Mouse (Mus musculus) urinary bladder, postnatal 4 days (tissue): ENCODE measurements around the gene Galc.

Experiments
- DNase-seq, 2 experiments: peaks; one replicate each; pipeline ENCODE4 v3.0.0; 2021 to 2022; ENCODE audit warnings: low spot score in 2 of 2

The Galc gene

DNA sequence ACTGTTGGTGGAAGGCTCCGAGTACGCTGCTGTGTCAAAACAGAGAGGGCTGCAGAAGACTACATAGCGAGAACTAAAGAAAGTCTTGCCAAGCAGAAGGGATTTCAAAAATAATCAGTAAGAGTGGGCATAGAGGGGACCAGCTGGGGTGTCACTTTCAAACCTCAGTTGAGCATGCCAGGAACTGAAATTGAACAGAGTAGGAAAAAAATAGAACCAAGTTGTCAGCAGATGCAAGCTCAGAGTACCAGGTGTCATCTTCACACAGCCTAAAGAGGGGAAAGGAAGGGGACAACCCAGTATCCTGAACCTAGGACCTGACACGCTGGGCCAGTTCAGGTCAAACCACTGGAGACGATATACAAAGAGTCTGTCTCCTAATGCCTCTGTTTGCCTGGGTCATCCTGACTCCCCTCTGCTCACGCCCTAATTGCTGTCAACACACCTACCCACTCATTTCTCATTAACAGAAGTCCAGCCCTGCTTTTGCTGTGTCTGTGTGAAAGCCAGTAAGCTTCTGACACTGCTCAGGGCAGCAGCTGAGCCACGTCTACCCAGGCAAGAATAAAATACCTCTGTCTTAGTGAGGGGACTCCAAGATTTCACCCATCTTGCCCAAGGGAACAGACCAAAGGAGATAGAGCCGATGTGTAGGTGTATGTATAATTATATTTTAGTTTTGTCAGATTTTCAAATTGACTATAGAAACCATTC, 71.9 kb downstream of the Galc start:
- no peak for DNase-seq

DNA sequence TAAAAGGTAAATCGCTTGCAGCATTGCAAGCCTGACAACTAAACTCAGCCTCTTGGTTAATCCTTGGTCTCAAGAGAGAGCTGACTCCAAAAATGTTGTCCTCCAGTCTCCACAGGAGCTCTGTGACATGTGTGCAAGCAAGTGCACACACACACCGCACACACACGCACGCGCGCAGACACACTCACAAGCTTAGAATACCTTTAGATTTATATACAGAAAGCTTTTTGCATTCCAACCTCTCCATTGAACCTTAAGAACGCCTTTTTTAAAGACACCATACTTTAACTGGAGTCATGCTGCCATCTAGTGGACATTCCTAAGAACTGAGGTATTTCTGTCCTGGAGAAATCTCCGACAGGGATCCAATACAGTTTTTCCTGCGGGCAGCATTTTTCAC, 77.5 kb downstream of the Galc start:
- DNase-seq, result no peak

DNA sequence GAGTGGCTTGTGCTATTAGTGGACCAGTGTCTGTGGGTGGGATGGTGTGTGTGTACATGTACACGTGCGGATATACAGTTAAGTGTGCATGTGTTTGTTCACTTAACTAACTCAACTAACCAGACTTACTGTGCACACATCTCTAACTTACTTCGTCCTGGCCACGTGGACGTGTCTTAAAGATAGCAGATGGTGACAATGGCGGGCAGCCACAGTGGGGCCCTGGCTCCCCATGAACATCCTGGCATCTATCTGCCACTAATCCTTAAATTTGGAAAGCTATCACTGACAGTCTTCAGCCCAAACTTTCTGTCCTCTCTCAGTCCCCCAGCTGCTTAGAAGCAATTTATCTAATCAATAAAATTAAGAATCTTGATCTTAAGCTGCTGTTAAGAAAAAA, 78.5 kb downstream of the Galc start:
- no peak for DNase-seq

DNA sequence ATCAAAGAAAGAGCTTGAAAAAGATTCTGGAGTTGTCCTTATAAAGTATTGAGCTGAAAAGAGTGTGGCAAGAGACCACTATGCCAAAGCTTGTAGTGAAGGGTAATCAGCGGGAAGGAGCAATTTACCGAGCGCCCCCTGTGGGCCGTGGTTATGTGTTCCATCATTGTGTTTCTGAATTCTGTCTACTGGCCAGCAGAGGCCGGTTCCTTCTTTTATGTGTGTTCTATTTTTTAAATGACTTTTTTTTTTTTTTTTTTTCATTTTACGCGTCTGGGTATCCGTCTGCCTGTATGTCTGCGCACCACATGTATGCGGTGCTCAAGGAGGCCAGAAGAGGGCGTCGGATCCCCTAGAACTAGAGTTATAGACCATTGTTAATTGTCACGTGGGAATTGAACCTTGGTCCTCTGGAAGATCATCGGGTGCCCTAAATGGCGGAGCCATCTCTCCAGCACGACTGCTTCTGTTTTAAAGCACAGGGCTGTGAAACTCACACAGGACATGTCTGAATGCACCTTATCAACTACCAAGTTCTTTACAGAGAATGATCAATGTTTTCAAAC, 78.9 kb downstream of the Galc start:
- no peak for DNase-seq

DNA sequence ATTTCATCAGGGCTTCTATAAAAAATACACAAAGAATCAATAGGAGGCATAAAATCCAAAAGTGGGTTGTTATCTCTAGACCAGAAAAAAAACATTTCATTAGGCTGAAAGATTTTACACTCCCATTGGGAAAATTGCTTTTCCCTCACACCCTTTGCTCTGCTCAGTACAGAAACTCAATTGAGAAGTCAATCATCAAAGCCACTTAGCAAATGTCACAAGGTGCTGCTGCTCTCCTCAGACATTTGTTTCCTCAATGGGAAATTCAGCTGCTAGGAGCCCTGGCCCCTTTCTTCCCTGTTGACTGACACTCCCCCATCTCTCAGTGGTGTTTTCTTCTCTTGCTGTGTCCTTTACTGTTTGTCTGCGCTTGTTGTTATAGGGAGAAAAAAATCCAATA, 79.8 kb downstream of the Galc start:
- no peak for DNase-seq

DNA sequence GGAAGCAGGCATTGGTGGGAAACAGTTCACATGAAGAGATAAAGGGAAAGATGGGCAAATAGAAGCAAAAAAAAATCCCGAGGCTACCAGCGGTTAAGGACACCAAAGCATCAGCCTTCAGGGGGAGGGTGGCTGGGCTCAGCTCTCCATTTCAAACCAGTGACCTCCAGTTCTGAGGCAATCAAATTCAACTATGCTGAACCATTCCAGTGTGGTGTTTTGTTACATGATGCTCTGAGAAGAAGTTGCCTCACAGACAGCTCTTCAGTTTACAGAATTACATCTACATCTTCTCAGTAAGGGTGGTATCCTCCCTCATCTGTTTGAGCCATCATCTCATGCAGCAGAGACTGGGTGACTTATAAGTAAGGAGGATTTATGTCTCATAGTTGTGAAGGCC, 82.6 kb downstream of the Galc start:
- no peak for DNase-seq

DNA sequence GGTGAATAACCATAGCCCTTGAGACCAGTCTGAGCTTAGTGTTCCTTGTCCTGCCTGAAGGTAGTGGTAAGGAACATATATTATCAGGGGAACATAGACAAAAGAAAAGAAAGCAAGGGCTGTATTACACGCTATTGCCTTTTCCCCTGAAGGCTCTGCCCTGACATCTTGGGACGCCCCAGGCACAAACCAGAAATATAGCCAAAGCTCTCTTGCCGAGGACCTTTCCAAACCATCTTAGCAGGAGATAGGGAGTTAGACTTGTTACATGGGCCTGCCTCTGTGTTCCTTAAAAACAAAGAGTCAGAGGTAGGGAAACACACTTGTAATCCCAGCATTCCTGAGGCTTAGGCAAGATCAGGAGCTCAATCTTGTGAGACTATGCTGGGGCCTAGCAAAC, 97.4 kb downstream of the Galc start:
- no peak for DNase-seq

DNA sequence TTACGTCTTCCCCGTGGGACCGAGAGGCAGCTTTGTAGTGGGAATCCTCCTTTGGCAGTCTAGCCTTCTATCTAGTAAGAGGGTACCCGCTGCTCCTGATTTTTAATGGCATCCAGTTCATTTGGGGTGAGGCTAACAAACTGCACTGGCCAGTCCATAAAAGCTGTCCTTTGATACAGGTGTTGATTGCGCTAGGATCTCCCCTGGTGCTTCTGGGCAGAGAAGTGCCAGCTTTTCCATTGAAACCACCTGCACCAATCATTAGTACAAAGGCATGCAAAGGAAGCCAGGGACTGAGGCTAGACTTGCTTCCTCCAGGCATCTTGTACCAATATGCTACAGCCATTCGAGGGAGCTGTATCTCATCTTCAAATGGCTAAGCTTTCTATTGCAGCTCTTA, 98.4 kb downstream of the Galc start:
- DNase-seq, result no peak
